Mouse (Mus musculus): Measurements from ENCODE around the gene Bace2. TPM values are rescaled to one million over a fixed set of nuclear protein-coding genes. Genes with fewer than 3 reads are reported as not detected.

The Bace2 gene
- total RNA-seq, 2 experiments from 2014 or later = 5.7 to 6.6 TPM

DNA sequence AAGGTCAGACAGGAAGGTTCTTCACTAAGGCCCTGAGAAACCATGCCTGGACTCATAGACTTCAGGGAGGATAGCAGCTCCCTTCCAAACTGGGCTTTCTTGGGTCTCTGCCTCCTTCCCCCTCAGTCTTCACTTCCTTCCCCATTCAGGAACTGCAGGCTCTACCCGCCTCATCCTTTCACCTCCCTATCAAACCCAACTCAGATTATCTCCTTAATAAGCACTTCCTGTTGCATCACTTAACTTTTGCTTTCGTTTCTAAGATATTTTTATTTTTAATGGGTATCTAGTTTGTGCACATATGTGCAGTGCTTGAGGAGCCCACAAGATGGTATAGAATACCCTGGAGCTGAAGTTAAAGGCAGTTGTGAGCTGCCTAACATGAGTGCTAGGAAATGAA is 122.1 kb downstream of the Bace2 start:
- DNase-seq (ENCODE audit: extremely low spot score in 1 of 2, low spot score in 2 of 2) = no peak
- intact Hi-C loops (cut with DNase I) = no loop called here
- no peak for TF ChIP-seq CTCF (IDR thresholded peaks at IDR 0.05)
- Histone ChIP-seq H3K27ac (no peak overlapping the region), H3K4me3 (no peak overlapping the region)

DNA sequence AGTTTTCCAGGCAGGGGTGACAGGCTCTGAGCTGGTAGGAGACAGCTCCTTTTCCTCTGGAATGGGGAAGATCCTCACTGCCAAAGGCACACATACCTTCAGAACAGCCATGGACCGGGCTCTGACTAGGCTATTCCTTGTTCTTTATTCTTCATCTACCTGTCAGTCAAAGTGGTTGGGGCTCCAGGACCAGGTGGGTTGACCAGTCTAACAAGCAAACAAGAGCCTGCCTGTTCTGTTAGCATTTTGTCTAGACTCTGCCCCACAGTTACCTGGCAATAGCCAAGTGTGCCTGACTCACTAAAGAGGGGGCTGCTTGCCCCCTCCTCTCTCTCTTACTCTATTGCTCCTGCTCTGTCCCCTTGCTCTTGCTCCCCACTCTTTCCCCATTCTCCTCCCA is 135.8 kb downstream of the Bace2 start:
- intact Hi-C loops (cut with DNase I) = no loop called here
- no peak overlapping the region for H3K4me3 ChIP-seq
- no peak for DNase-seq (ENCODE audit: extremely low spot score in 1 of 2, low spot score in 2 of 2)
- TF ChIP-seq CTCF (IDR thresholded peaks at IDR 0.05) = no peak
- H3K27ac ChIP-seq = no peak overlapping the region

Other genes starting within 250 kb of the Bace2 start
- gene Dscam, start 186.0 kb upstream of the Bace2 start, total RNA-seq (2021) = 10 to 100 TPM; 41.2 to 44.9 TPM
- under 1 TPM; 0.36 to 0.70 TPM for gene Mx1, start 106.2 kb downstream of the Bace2 start, total RNA-seq (2021)
- not detected for gene Fam3b, start 158.1 kb downstream of the Bace2 start, total RNA-seq (2021)